In the genomic region with DNA sequence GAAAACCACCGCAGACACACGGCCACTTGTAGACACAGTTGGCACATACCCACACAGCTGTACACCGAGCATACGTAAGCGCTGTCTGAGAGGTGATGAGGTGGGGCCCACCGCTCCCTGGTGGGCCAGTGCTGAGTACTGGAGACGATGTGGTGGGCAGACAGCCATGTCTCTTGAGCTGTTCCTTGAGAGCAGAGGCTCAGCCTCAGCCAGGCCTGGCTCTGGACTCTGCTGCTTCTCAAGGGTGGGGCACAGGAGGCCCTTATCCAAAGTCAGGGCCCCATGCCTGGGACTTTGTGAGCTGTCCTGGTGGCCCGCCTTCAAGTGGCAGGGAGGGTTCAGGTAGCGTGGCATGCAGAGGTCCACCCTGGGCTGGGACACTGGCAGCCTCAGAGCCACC, we compare ENCODE assay signal across 14 mouse cellular contexts. TPM values are rescaled to one million over a fixed set of nuclear protein-coding genes. Genes with fewer than 3 reads are reported as not detected.
DNase-seq lines count a peak whose midpoint lies in the region; ATAC-seq and TF ChIP-seq lines count a peak whose summit lies in the region.
"Had no signal": no experiment of that assay in that cellular context is flagged by ENCODE, and none has a peak within 500 bp of the region (broad histone marks: within the 10 kb centered on the region; RNA-seq: fewer than 3 reads in every experiment).

No protein-coding gene starts in this region.

- H3K4me2 ChIP-seq in lung, embryonic 15.5 days = no peak overlapping the region
- no peak overlapping the region for H3K4me2 ChIP-seq in limb, embryonic 14.5 days (replicated peaks; ENCODE audit: low read depth, low read length, severe bottlenecking)

- no peaks in the 10 kb centered on the region for H3K36me3 ChIP-seq in lung, embryonic 15.5 days
- H3K36me3 ChIP-seq in limb, embryonic 14.5 days (ENCODE audit: control insufficient read depth, insufficient read depth, low read length) = 0 out of 2 replicates have a peak, but pooled peaks cover 3% of the 10 kb centered on the region

- H3K27ac ChIP-seq in lung, embryonic 15.5 days = peak overlapping the region; percentile 85
- H3K27ac ChIP-seq in limb, embryonic 14.5 days (replicated peaks; ENCODE audit: low read depth, low read length) = 0 out of 2 replicates have a peak overlapping the region, but pooled peaks have one; percentile 8

- no peaks in the 10 kb centered on the region for H3K27me3 ChIP-seq in lung, embryonic 15.5 days
- H3K27me3 ChIP-seq in limb, embryonic 14.5 days (ENCODE audit: control insufficient read depth, insufficient read depth, low read length) = no peaks in the 10 kb centered on the region

- ATAC-seq in lung, embryonic 15.5 days (ENCODE audit: borderline replicate concordance, extremely low read depth, low FRiP score, low TSS enrichment) = peak; percentile 48; the same call in 1 of the 2 replicates
- ATAC-seq in limb, embryonic 14.5 days (ENCODE audit: low FRiP score, low read depth) = peak; percentile 63
- 0 out of 2 replicates have a peak, but pooled peaks have one; percentile 5 for ATAC-seq in megakaryocyte-erythroid progenitor cell, adult 5-6 weeks (replicated peaks; ENCODE audit: low FRiP score, low TSS enrichment, poor library complexity, severe bottlenecking)

- no peak for TF ChIP-seq CTCF in lung, adult 2 months (IDR thresholded peaks at IDR 0.05; ENCODE audit: insufficient read depth, low read length)

- no peak for TF ChIP-seq POLR2A in lung, adult 2 months (IDR thresholded peaks at IDR 0.05; ENCODE audit: borderline replicate concordance, extremely low read depth, low read depth, low read length)
- no peak for TF ChIP-seq POLR2A in limb, embryonic 14.5 days (IDR thresholded peaks at IDR 0.05; ENCODE audit: borderline replicate concordance, extremely low read depth, insufficient read depth, insufficient read length)

- no peak for DNase-seq in lung, adult 2 months
- peak; percentile 55 for DNase-seq in gastrocnemius, postnatal 10 days
- peak; percentile 74 for DNase-seq in limb, embryonic 14.5 days (ENCODE audit: low spot score)
- no peak for DNase-seq in kidney, adult 9 months
- no peak for DNase-seq in thymus, postnatal 25 days
- DNase-seq: adrenal gland, adult 8-10 months; kidney, postnatal 14 days; retina, postnatal 1 day had no signal

- H3K4me3 ChIP-seq in lung, embryonic 15.5 days = no peak overlapping the region
- H3K4me3 ChIP-seq in lung, adult 2 months (replicated peaks; ENCODE audit: extremely low read depth, low read depth, low read length) = no peak overlapping the region
- no peak overlapping the region for H3K4me3 ChIP-seq in limb, embryonic 14.5 days (replicated peaks; ENCODE audit: low read length)

- H3K4me1 ChIP-seq in lung, embryonic 15.5 days = peaks cover 67% of the 10 kb centered on the region
- H3K4me1 ChIP-seq in lung, adult 2 months (ENCODE audit: control insufficient read depth, insufficient read depth, low read length) = peaks cover 15% of the 10 kb centered on the region
- peaks cover 25% of the 10 kb centered on the region for H3K4me1 ChIP-seq in limb, embryonic 14.5 days (ENCODE audit: control insufficient read depth, insufficient read depth, low read length)

- no peaks in the 10 kb centered on the region for H3K9me3 ChIP-seq in lung, embryonic 15.5 days
- H3K9me3 ChIP-seq in limb, embryonic 14.5 days (ENCODE audit: control insufficient read depth, low read length) = no peaks in the 10 kb centered on the region

- peak overlapping the region; percentile 9; the same call in 1 of the 2 replicates for H3K9ac ChIP-seq in lung, embryonic 15.5 days
- H3K9ac ChIP-seq in limb, embryonic 14.5 days (ENCODE audit: low read depth, low read length, severe bottlenecking) = no peak overlapping the region; the same call in 1 of the 2 replicates

- 32% methylated on average over 9 of the region's 9 CpGs for WGBS in lung, embryonic 15.5 days
- 47% methylated on average over 9 of the region's 9 CpGs for WGBS in lung, adult 2 months
- WGBS in limb, embryonic 14.5 days = 52% methylated on average over 9 of the region's 9 CpGs

RNA-seq across cellular contexts. Expression of a gene that starts 6.1 kb away (rescaled TPM):
- 48.8 and 57.9 TPM in 2 replicates for polyA plus RNA-seq in lung, embryonic 15.5 days (2015; fragmentation: Nextera tagmentation; extraction: Ambion mirVana)
- 1,047 and 1,116 TPM in 2 replicates for polyA plus RNA-seq in lung, adult 2 months (2012; rRNA removed)
- 100 to 1,000 TPM; 127 to 167 TPM for total RNA-seq in gastrocnemius, postnatal 10 days (2021)
- polyA plus RNA-seq in limb, embryonic 14.5 days (2012; rRNA removed) = 87.1 and 111 TPM in 2 replicates
- polyA plus RNA-seq in limb, embryonic 14.5 days (2014; fragmentation: Nextera tagmentation; extraction: Ambion mirVana) = 15.3 and 17.8 TPM in 2 replicates
- 441 and 451 TPM in 2 replicates for total RNA-seq in megakaryocyte-erythroid progenitor cell, adult 5-6 weeks (2014; fragmentation: Nextera tagmentation)
- 409 and 437 TPM in 2 replicates for total RNA-seq in megakaryocyte-erythroid progenitor cell, adult 5-6 weeks (2017)

RNA-seq across cellular contexts. Expression of a gene that starts 33.8 kb away (rescaled TPM):
- polyA plus RNA-seq in lung, embryonic 15.5 days (2015; fragmentation: Nextera tagmentation; extraction: Ambion mirVana) = 0.09 and 0.10 TPM in 2 replicates
- polyA plus RNA-seq in lung, adult 2 months (2012; rRNA removed) = not detected in 2 replicates
- not detected for total RNA-seq in gastrocnemius, postnatal 10 days (2021)
- not detected in 2 replicates for polyA plus RNA-seq in limb, embryonic 14.5 days (2012; rRNA removed)
- polyA plus RNA-seq in limb, embryonic 14.5 days (2014; fragmentation: Nextera tagmentation; extraction: Ambion mirVana) = not detected in 2 replicates
- not detected in 2 replicates for total RNA-seq in megakaryocyte-erythroid progenitor cell, adult 5-6 weeks (2014; fragmentation: Nextera tagmentation)
- total RNA-seq in megakaryocyte-erythroid progenitor cell, adult 5-6 weeks (2017) = not detected in 2 replicates
- total RNA-seq: adrenal gland, adult 8-10 months; common myeloid progenitor, adult 5-6 weeks; gastrocnemius, postnatal 36 days; MEL had no signal
- polyA plus RNA-seq: midbrain, embryonic 14.5 days had no signal

Comparison
In these comparisons a context has a peak if more than half of its experiments do, and no peak if none do; other contexts are left out.
1. ATAC-seq: peak in every context shown above with its lines; median percentile 63 in limb, embryonic 14.5 days; 48 in lung, embryonic 15.5 days; 5 in megakaryocyte-erythroid progenitor cell, adult 5-6 weeks.
2. DNase-seq: peak in gastrocnemius, postnatal 10 days (single experiment) and limb, embryonic 14.5 days (single experiment); none in lung, adult 2 months (single experiment), kidney, adult 9 months (single experiment) and thymus, postnatal 25 days (single experiment).